Mouse (Mus musculus) MEL (cell line): ENCODE measurements at regions not wholly inside any gene's neighbourhood (a gene's known extent, or its start where the extent isn't known, plus 50 kb on each side); places are given as distances from the start of the nearest gene placed in this dataset.

Experiments used
- CHD1 ChIP-seq: IDR thresholded peaks from 2 replicates; pipeline ENCODE4 v1.6.1; 2012; ENCODE audit warnings: low read depth, mild to moderate bottlenecking, inconsistent platforms, low read length, improper control_type of control experiment
- CHD2 ChIP-seq: IDR thresholded peaks from 2 replicates; pipeline ENCODE4 v1.6.1; 2011; ENCODE audit warnings: low read length, improper control_type of control experiment
- CTCF ChIP-seq, 3 experiments: IDR thresholded peaks in 2 of 3; conservative IDR thresholded peaks in 1 of 3; 2 replicates each; pipeline ENCODE4 v1.5.1; 2011 to 2012; ENCODE audit warnings: low read length in 3 of 3, low read depth in 2 of 3, mild to moderate bottlenecking in 2 of 3, improper control_type of control experiment in 1 of 3, inconsistent platforms in 1 of 3, mixed read lengths in 1 of 3, moderate library complexity in 1 of 3; ENCODE audit not compliant: control insufficient read depth in 1 of 3, insufficient read depth in 1 of 3, poor library complexity in 1 of 3, severe bottlenecking in 1 of 3
- EP300 ChIP-seq, 2 experiments: IDR thresholded peaks; 2 replicates each; pipeline ENCODE4 v1.6.1; 2011; ENCODE audit warnings: improper control_type of control experiment in 2 of 2, low read length in 2 of 2, low read depth in 1 of 2, mild to moderate bottlenecking in 1 of 2
- ETS1 ChIP-seq: IDR thresholded peaks from 2 replicates; pipeline ENCODE4 v1.6.1; 2012; ENCODE audit warnings: low read depth, mild to moderate bottlenecking, inconsistent platforms, low read length, improper control_type of control experiment, moderate library complexity
- NRF1 ChIP-seq: IDR thresholded peaks from 2 replicates; pipeline ENCODE4 v1.6.1; 2014; ENCODE audit warnings: low read depth, mild to moderate bottlenecking, inconsistent platforms, low read length, improper control_type of control experiment, moderate library complexity; ENCODE audit not compliant: poor library complexity, insufficient read depth, severe bottlenecking
- POLR2A ChIP-seq, 2 experiments: IDR thresholded peaks; 2 replicates each; pipeline ENCODE4 v1.6.1; 2011 to 2012; ENCODE audit warnings: low read length in 2 of 2, mild to moderate bottlenecking in 2 of 2, control low read depth in 1 of 2, improper control_type of control experiment in 1 of 2, low read depth in 1 of 2, moderate library complexity in 1 of 2; ENCODE audit not compliant: control insufficient read depth in 1 of 2, insufficient read depth in 1 of 2, poor library complexity in 1 of 2
- POLR2AphosphoS2 ChIP-seq: IDR thresholded peaks from 2 replicates; pipeline ENCODE4 v1.6.1; 2011; ENCODE audit warnings: low read length, improper control_type of control experiment
- POLR2AphosphoS5 ChIP-seq: IDR thresholded peaks from 2 replicates; pipeline ENCODE4 v1.6.1; 2012; ENCODE audit warnings: low read depth, borderline replicate concordance, mild to moderate bottlenecking, inconsistent platforms, low read length, moderate library complexity, mixed read lengths
- TAL1 ChIP-seq: IDR thresholded peaks from 2 replicates; pipeline ENCODE4 v1.6.1; 2012; ENCODE audit warnings: mild to moderate bottlenecking, inconsistent platforms, low read length, moderate library complexity, mixed read lengths
- USF2 ChIP-seq, 2 experiments: IDR thresholded peaks; 2 replicates each; pipeline ENCODE4 v1.6.1; 2011 to 2012; ENCODE audit warnings: improper control_type of control experiment in 2 of 2, low read length in 2 of 2, borderline replicate concordance in 1 of 2, inconsistent platforms in 1 of 2, low read depth in 1 of 2, mild to moderate bottlenecking in 1 of 2; ENCODE audit not compliant: insufficient read depth in 1 of 2
- ZC3H11A ChIP-seq: IDR thresholded peaks from 2 replicates; pipeline ENCODE4 v1.6.1; 2012; ENCODE audit warnings: low read depth, mild to moderate bottlenecking, inconsistent platforms, low read length, improper control_type of control experiment

- TF ChIP-seq POLR2A (IDR thresholded peaks at IDR 0.05; ENCODE audit: control insufficient read depth in 1 of 2, insufficient read depth in 1 of 2, low read depth in 1 of 2, low read length in 2 of 2, poor library complexity in 1 of 2) (no peak), EP300 (IDR thresholded peaks at IDR 0.05; ENCODE audit: low read depth in 1 of 2, low read length in 2 of 2) (no peak), POLR2AphosphoS5 (no peak), CTCF (IDR thresholded peaks at IDR 0.05 in 2 of 3, conservative IDR thresholded peaks at IDR 0.05 in 1 of 3; ENCODE audit: control insufficient read depth in 1 of 3, insufficient read depth in 1 of 3, low read depth in 2 of 3, low read length in 3 of 3, poor library complexity in 1 of 3, severe bottlenecking in 1 of 3) (no peak), ETS1 (no peak), POLR2AphosphoS2 (no peak), TAL1 (no peak), CHD1 (no peak), CHD2 (no peak), USF2 (IDR thresholded peaks at IDR 0.05; ENCODE audit: borderline replicate concordance in 1 of 2, insufficient read depth in 1 of 2, low read depth in 1 of 2, low read length in 2 of 2) (no peak), NRF1 (no peak), ZC3H11A (no peak)
Measured at GRCm38 (mm10) chr1:177612546-177612945, 117.1 kb upstream of the 1700016C15Rik start.
